Mouse (Mus musculus) lung, postnatal 14 days (tissue): ENCODE measurements around the gene Ppip5k1.
A peak's percentile ranks its signal among the peaks of the same experiment; 100 is the strongest.

Source experiments
- DNase-seq: peaks from one replicate; pipeline ENCODE4 v3.0.0; 2021

The Ppip5k1 gene

DNA sequence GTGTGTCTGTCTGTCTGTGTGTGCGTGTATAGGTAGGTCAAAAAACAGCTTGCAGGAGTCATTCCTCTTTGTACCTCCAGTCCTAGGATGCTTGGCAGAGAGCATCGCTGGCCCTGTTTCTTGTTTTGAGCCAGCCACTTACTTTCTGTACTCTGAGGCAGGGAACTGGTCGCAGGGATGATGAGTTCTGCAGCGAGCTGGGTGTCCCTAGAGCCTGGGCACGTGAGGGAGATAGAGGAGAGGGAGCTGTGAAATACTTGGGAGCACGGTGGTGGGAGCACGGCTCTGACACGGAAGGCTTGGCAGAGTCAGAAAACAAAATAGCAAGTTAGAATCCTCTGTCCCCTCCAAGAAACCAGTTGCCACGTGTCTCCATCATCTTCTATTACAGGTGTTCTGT lies 57.5 kb downstream of the Ppip5k1 start:
- no peak for DNase-seq

- DNase-seq = no peak
Observed at GRCm38 (mm10) chr2:121296754-121297231, 58.4 kb downstream of the Ppip5k1 start.

DNA sequence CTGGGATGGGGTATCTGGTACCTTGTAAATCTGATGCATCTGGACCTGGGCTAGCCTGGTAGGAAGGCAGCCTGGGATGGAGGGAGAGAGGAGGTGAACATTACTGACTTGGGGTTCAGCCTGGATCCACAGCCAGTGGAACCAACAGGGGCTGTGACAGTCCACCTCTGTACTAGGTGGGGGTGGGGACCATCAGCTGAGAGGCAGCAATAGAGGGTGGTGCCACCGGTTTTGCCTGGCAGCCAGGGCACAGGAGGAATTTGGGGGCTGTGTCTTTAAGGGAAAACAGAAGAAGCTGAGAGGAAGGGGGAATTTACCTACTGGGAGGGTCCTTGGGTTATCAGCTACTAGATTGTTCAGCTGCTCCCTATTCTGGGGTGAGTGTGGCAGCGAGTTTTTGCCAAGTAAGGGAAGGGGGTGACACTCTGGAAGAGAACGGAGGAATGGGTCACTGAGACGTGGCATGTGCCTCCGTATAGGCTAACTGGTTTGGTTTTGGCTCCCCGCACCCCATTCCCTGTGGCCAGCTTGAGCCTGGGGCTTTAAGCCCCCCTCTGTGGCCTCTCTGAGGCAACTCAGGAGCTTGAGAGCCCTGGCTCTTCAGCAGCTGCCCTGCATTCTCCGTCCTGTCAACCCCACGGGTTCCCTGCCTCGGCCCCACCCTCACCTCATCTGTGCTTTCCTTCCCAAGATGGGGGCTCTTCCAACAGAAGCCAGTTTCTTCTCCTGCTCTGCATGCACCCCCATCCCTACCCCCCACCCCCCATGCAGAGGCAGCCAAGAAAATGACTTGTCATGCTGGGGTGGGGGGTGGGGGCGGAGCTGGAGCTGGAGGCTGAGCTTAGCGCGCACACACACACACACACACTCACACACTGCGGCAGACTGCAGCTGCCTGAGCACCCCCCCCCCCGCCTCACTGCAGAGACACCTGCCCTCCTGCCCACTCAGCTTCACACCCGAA lies 59.3 kb downstream of the Ppip5k1 start:
- no peak for DNase-seq

- no peak for DNase-seq
Observed at GRCm38 (mm10) chr2:121294753-121295607, 60.2 kb downstream of the Ppip5k1 start.

DNA sequence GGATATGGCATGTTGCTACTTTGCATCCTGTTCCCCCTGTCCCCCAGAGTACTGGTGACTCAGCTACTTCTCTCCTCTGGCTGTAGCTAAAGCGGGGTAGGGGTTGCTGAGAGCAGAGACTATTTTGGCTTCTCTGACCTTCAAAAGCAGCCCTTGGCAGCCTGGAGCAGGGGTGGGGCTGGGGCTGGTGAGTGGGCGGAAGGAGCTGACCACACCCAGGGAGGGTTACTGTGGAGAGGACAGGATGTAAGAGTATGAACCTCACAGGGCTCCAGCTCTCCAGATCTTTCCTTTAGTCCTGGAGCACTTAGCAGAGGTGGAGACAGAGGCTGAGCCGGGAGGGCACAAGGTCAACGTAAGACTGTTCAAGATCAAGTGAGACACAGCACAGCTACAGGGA lies 61.0 kb downstream of the Ppip5k1 start:
- no peak for DNase-seq

DNA sequence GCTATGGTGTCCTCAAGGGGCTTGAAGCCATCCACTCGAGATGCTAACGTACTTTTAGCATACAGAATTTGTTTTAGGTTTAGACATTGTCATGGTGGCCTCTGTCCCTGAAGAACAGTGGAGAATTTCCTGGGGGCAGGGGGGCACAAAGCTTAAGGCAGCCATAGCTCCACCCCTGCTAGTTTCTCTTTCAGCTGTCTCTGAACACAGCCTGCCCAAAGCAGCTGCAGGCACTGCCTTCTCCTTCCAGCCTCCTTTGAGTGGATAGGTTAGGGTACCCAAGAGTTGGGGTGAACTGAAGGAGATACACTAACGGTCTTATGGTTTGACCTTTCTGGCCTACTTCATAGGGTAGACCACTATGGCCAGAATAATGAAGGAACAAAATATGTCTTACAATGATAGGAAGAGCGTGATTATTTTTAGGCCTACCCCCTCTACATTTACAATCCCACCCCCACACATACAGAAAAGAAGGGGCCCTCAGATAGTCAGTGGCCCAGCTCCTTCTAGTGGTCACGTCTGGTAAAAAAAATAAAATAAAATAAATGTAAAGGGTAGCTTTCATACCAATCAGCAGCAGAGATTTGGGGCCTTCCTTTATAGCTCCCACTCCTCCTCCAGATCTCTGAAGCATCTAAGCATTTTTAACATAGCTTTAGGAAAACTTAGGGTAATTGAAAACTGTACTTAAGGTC lies 62.7 kb downstream of the Ppip5k1 start:
- no peak for DNase-seq

DNA sequence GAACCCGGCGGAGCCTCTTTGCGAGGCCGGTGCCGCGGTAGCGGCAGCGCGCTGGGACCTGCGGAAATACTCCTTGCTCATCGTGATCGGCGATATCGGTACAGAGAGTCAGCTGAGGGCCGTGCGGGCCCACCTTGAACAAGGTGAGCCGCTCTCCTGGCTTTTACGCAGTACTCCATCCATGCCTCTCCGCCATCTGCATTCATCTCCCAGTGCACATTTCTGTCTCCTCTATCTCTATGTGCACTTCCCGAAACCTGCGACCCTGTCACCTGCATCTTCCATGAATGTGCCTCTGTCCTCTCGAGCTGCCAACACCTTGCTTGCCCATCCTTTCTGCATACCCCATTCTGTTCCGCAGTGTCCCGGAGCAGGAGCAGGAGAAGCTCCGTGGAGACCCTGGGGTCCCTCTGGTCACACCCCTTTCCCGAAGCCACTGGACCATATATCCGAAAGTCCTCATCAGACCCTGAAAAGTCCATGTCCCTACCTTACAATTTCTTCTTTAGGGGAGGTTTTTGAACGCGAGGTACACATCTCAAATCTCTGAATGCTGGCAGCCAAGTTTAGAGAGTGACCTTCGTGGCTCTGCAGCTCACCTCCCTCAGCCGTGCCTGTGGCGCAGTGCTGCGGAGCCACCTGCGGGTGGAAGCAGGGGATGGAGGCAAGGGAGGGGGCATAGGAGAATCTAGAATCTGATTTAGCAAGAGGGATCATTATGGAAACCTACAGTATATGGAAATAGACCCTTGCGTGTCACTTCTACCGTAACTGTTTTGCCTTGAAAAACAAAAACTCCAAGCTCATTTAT lies 65.3 kb downstream of the Ppip5k1 start:
- no peak for DNase-seq

DNA sequence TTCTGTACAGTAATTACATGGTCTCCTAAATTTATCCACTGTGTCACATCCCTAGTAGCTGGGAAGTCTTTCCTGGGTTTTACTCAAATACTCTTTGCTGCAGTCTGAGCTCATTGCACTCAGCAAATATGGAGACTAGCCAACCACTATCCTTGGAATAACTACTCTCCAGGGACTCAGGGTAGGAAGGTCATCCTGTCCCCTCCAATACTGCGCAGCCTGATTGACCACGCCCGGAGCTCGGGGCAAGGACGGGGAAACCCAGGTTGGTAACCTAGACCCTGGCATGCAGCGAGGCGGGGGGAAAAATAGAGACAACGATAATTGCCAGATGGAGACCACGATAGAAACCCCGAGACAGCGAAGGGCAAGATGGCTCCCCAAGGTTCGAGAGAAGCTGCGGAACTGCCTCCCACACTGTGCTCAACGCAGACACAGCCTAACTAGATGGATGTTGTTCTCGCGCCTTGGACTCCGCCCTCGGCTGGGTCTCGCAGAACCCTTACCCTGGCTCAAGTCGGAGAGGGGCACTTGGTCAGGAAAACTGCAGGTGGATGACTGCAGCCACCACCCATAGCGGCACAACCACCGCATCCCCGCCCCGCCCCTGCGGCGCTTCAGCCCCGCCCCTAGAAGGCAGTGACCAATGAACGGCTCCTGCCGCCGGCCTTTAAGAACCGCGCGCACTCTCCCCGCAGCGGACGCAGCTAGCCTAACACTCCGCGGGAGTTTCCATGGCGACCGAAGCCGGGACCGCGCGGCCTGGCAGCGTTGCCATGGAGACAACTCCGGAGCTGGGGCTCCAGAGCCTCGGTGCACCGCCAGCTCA lies 66.1 kb downstream of the Ppip5k1 start, which contains the start of gene Map1a:
Map1a (plus strand) TSS at position 700 of the 829 bp plus-strand sequence.
- peak; percentile 87 for DNase-seq

DNA sequence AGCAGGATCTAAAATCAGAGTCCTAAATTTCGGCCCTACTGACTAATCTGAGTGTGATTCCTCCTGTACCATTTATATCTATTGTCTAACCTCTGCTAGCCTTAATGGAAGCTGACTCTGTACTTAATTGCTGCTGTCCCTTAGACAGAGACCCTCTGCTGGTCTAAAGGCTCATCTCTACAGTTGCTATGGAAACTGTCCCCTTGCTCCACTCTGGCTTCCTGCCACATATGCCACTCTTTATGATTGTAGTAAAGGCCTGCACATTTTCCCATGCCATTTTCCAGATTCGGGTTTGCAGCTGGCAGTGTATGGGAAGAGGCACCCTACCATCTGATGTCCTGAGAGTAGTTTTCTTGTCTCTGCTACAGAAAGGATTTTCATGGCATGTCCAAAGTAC lies 67.3 kb downstream of the Ppip5k1 start:
- no peak for DNase-seq

DNA sequence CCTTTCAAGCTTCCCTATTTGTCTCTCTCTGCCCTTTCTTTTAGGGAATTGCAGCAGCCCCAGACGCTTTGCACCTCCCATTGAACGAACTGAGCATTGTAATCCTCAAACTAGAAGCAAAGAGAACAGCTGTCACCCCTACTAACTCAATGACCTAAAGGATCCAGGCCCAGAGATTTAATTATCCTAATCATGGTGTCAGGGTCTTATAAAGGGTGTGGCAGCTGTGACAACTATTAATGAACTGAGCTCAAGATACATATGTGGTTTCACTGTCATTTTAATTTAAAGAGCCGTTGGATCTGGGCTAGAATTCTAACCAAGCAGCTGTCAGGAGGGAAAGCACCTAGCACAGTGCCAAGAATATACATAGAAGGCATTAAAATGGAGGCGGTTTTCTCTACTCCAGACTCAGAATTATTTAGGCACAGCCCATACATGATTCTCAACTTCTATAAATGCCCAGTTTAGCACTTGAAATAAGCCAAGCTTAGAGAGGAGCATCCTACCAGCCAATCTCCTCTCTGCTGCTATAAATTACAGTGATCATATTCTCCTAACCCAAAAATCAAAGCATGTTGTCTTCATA lies 83.2 kb downstream of the Ppip5k1 start:
- no peak for DNase-seq

- peak; percentile 95 for DNase-seq
Observed at GRCm38 (mm10) chr2:121271236-121271927, 83.8 kb downstream of the Ppip5k1 start, which contains the start of gene Trp53bp1. Gene Trp53bp1, minus strand, starts transcription at chr2:121271407.

DNA sequence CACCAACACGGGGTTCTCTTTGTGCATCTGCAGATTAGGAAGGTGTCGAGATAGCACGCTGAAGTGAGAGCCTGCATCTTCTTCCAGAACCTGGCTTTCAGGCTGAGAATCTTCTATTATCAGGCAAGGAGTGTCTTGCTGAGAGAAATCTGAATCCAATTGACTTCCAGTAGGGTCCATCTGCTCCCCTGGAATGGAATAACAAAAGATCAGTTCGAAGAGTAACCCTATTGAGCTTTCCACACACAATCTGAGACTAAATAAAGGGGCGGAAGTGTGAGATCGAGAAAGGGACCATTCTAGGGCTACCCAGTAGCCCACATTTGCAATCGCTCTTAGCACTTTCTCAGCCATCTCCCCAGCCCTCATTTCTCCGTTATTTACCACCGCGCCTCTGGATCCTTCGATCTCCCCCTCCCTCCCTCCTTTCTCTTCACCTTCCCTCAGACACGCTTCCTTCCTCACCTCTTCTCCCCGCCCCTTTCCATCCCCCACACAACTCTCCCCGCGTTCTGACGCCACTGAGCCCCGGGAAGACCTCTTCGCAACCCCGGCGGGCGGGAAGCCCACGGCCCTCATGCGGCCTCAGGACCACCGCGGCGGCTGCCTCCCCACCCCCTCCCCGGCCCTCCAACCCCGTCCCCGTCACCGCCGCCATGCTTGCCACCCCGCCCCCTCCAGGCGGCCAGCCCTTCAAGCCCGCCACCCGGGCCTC lies 84.5 kb downstream of the Ppip5k1 start:
- no peak for DNase-seq

DNA sequence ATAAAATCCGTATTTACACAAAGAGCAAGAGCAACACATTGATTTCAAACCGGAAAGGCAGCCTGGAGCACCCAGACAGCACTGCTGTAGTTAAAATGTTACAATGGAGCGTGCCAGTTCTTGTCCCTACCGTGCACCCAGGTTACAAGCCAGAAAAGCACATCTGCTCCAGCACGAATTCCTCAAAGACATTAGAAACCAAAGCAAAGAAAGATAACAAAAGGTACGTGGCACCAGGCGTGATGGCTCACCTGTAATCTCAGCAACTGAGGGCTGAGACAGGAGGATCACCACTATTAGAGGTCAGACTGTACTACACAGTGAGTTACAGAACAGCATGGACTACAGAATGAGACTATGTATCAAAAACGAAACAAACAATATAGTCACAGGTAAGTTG lies 86.8 kb downstream of the Ppip5k1 start:
- DNase-seq = no peak
